Mouse (Mus musculus) forebrain, embryonic 13.5 days (tissue): ENCODE results near the gene Tmed6. TPM values are rescaled to one million over a fixed set of nuclear protein-coding genes. Genes with fewer than 3 reads are reported as not detected.

Source experiments
- ATAC-seq: fragments of 200-750 bp; cut with Nextera tagmentation; 2 replicates; pipeline ENCODE4 v1.8.0; 2017
- H3K27ac ChIP-seq: fragments of 300-500 bp; sonication (generic); 2 replicates; pipeline ENCODE4 v1.5.1; 2015; ENCODE audit warnings: inconsistent platforms, mild to moderate bottlenecking, moderate library complexity
- H3K27me3 ChIP-seq: fragments of 300-500 bp; sonication (generic); 2 replicates; pipeline ENCODE4 v1.6.1; 2015; ENCODE audit warnings: mild to moderate bottlenecking, inconsistent platforms
- H3K36me3 ChIP-seq: fragments of 300-500 bp; sonication (generic); 2 replicates; pipeline ENCODE4 v1.6.1; 2015; ENCODE audit warnings: mild to moderate bottlenecking, inconsistent platforms; ENCODE audit not compliant: poor library complexity, severe bottlenecking
- H3K4me1 ChIP-seq: fragments of 300-500 bp; sonication (generic); 2 replicates; pipeline ENCODE4 v1.6.1; 2015; ENCODE audit warnings: inconsistent platforms
- H3K4me2 ChIP-seq: fragments of 300-500 bp; sonication (generic); 2 replicates; pipeline ENCODE4 v1.6.1; 2015; ENCODE audit warnings: inconsistent platforms, mild to moderate bottlenecking, moderate library complexity
- H3K4me3 ChIP-seq: fragments of 300-500 bp; sonication (generic); 2 replicates; pipeline ENCODE4 v1.5.1; 2015; ENCODE audit warnings: mild to moderate bottlenecking, inconsistent platforms
- H3K9ac ChIP-seq: fragments of 300-500 bp; sonication (generic); 2 replicates; pipeline ENCODE4 v1.6.1; 2015; ENCODE audit warnings: mild to moderate bottlenecking, inconsistent platforms
- H3K9me3 ChIP-seq: fragments of 300-500 bp; sonication (generic); replicated peaks from 2 replicates; pipeline ENCODE4 v1.6.1; 2016; ENCODE audit warnings: inconsistent platforms
- WGBS: fragments of 180-500 bp; shearing (Covaris S2); methylation state at CpG from one replicate; pipeline ENCODE4 v1.1.7; 2015; 5-methylcytosine and 5-hydroxymethylcytosine counted together
- microRNA-seq: library from miRNA; unstranded; fragments of <30 nt; microRNA quantifications from one replicate; pipeline ENCODE4, GENCODE M21; 2016
- polyA plus RNA-seq: library from polyadenylated mRNA; unstranded; fragments of >200 nt; fragmentation: Nextera tagmentation; extraction: Ambion mirVana; gene quantifications from 2 replicates; pipeline ENCODE4 v1.2.1, GENCODE M21; 2015

Gene Tmed6
- polyA plus RNA-seq, 1 experiment from 2014 or later, result not detected

- Histone ChIP-seq H3K27ac (peak within 1 kb of the TSS; percentile 75), H3K9me3 (no peaks in the 10 kb centered on the region), H3K4me2 (peak within 1 kb of the TSS; percentile 83), H3K9ac (peak within 1 kb of the TSS; percentile 97), H3K4me1 (peaks cover 15% of the 10 kb centered on the region), H3K36me3 (no peaks in the 10 kb centered on the region), H3K4me3 (peak within 1 kb of the TSS; percentile 99), H3K27me3 (no peaks in the 10 kb centered on the region)
- ATAC-seq, result peak; percentile 96
- 4% methylated on average over 65 of the region's 66 CpGs for WGBS
These were observed 34.5 kb downstream of the Tmed6 start, which contains the start of gene Vps4a for GRCm38 (mm10) chr8:107030650-107031576. Vps4a (plus strand) TSS chr8:107031222.

GRCm38 (mm10) chr8:107030058-107030457 lies 35.4 kb downstream of the Tmed6 start:
- Histone ChIP-seq H3K4me2 (no peak overlapping the region), H3K4me3 (no peak overlapping the region), H3K9me3 (no peaks in the 10 kb centered on the region), H3K9ac (no peak overlapping the region), H3K4me1 (peaks cover 15% of the 10 kb centered on the region), H3K27me3 (no peaks in the 10 kb centered on the region), H3K27ac (no peak overlapping the region), H3K36me3 (no peaks in the 10 kb centered on the region)
- ATAC-seq, result no peak
- 79% methylated on average over 5 of the region's 5 CpGs for WGBS

GRCm38 (mm10) chr8:107029310-107029709 lies 36.1 kb downstream of the Tmed6 start:
- no peak for ATAC-seq
- Histone ChIP-seq H3K4me3 (no peak overlapping the region), H3K9ac (no peak overlapping the region), H3K4me2 (no peak overlapping the region), H3K36me3 (no peaks in the 10 kb centered on the region), H3K4me1 (peaks cover 15% of the 10 kb centered on the region), H3K27me3 (no peaks in the 10 kb centered on the region), H3K9me3 (no peaks in the 10 kb centered on the region), H3K27ac (no peak overlapping the region)
- WGBS, result 87% methylated on average over 3 of the region's 3 CpGs

GRCm38 (mm10) chr8:107023479-107023878 lies 42.0 kb downstream of the Tmed6 start:
- no peaks in the 10 kb centered on the region for H3K9me3 ChIP-seq
- no peak overlapping the region for H3K27ac ChIP-seq
- ATAC-seq, result no peak
- 0 out of 2 replicates have a peak overlapping the region, but pooled peaks have one; percentile 5 for H3K9ac ChIP-seq
- H3K27me3 ChIP-seq, result no peaks in the 10 kb centered on the region
- H3K4me2 ChIP-seq, result no peak overlapping the region
- H3K36me3 ChIP-seq, result no peaks in the 10 kb centered on the region
- no peak overlapping the region for H3K4me3 ChIP-seq
- no peaks in the 10 kb centered on the region for H3K4me1 ChIP-seq
- 91% methylated on average over 8 of the region's 8 CpGs for WGBS

- no peaks in the 10 kb centered on the region for H3K4me1 ChIP-seq
- no peaks in the 10 kb centered on the region for H3K27me3 ChIP-seq
- H3K4me2 ChIP-seq, result no peak overlapping the region
- H3K9me3 ChIP-seq, result no peaks in the 10 kb centered on the region
- ATAC-seq, result no peak
- no peak overlapping the region for H3K9ac ChIP-seq
- no peak overlapping the region for H3K4me3 ChIP-seq
- H3K27ac ChIP-seq, result no peak overlapping the region
- peaks cover 10% of the 10 kb centered on the region; the same call in 1 of the 2 replicates for H3K36me3 ChIP-seq
- 92% methylated on average over 1 of the region's 1 CpGs for WGBS
These were observed 50.5 kb downstream of the Tmed6 start for GRCm38 (mm10) chr8:107014915-107015314.

GRCm38 (mm10) chr8:107012666-107013065 lies 52.8 kb downstream of the Tmed6 start:
- Histone ChIP-seq H3K4me2 (no peak overlapping the region), H3K9ac (no peak overlapping the region), H3K27me3 (no peaks in the 10 kb centered on the region), H3K4me3 (no peak overlapping the region), H3K9me3 (no peaks in the 10 kb centered on the region), H3K27ac (no peak overlapping the region), H3K36me3 (peaks cover 10% of the 10 kb centered on the region; the same call in 1 of the 2 replicates), H3K4me1 (no peaks in the 10 kb centered on the region)
- WGBS, result 87% methylated on average over 2 of the region's 2 CpGs
- ATAC-seq, result no peak

Small RNA genes within 50 kb of the gene (microRNA-seq; reads per million reads assigned to microRNA genes)
- 1.9 reads per million for gene Mir7075

Other genes with a start within 250 kb of the Tmed6 start
- gene Has3, start 195.4 kb downstream of the Tmed6 start, polyA plus RNA-seq, result 0.65 and 0.89 TPM in 2 replicates
- 49.4 and 53.6 TPM in 2 replicates for gene Utp4, start 172.0 kb downstream of the Tmed6 start, polyA plus RNA-seq
- 3.6 and 4.1 TPM in 2 replicates for gene Sntb2, start 129.9 kb downstream of the Tmed6 start, polyA plus RNA-seq
- 113 TPM in 2 replicates for gene Vps4a, start 34.4 kb downstream of the Tmed6 start, polyA plus RNA-seq
- 32.0 and 36.7 TPM in 2 replicates for gene Pdf, start 17.0 kb downstream of the Tmed6 start, polyA plus RNA-seq
- gene Cog8, start 9.0 kb downstream of the Tmed6 start, polyA plus RNA-seq, result 34.5 and 35.5 TPM in 2 replicates
- gene Nip7, start 8.8 kb downstream of the Tmed6 start, polyA plus RNA-seq, result 91.3 and 99.6 TPM in 2 replicates
- 25.0 and 25.5 TPM in 2 replicates for gene Terf2, start 30.9 kb upstream of the Tmed6 start, polyA plus RNA-seq
- gene Cyb5b, start 85.0 kb upstream of the Tmed6 start, polyA plus RNA-seq, result 102 and 115 TPM in 2 replicates
- gene Nfat5, start 227.8 kb upstream of the Tmed6 start, polyA plus RNA-seq, result 9.9 and 10.2 TPM in 2 replicates